Comparison of ENCODE assay signal across 8 mouse cellular contexts in the genomic region with DNA sequence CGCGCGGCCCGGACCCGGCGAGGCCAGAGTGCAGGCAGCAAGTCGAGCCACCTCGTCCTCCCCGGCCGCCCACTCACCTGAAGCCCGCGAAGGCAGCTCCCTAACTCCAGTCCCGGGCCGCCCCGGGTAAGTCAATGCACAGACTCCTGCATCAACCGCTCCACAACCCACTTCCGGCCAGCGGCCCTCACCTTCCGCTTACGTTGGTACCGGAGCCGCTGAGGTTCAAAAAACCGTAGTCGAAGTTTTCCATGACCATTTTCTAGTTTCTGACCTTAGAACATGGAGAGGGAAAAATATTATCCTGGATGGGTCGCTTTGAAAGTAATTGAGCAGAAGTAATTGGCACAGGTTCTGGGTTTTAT. TPM values are rescaled to one million over a fixed set of nuclear protein-coding genes. Genes with fewer than 3 reads are reported as not detected.
DNase-seq lines count a peak whose midpoint lies in the region; ATAC-seq and TF ChIP-seq lines count a peak whose summit lies in the region.

A gene (minus strand): TSS at position 189 of the 365 bp plus-strand sequence.
A gene (minus strand): TSS at position 200 of the 365 bp plus-strand sequence.

- DNase-seq in CH12.LX (ENCODE audit: extremely low read depth) = peak; percentile 91
- peak; percentile 87 for DNase-seq in c-Kit-positive CD71-positive TER-119-positive erythroid progenitor cells, embryonic 14.5 days (ENCODE audit: low spot score)
- peak; percentile 89 for DNase-seq in heart, postnatal 0 days (ENCODE audit: low spot score)
- peak; percentile 97 for DNase-seq in kidney, postnatal 4 days
- DNase-seq in liver, postnatal 0 days = peak; percentile 91
- DNase-seq in testis, postnatal 10 days (ENCODE audit: low spot score) = peak; percentile 95

- H3K9me3 ChIP-seq in CH12.LX (replicated peaks; ENCODE audit: low read length) = no peaks in the 10 kb centered on the region
- H3K9me3 ChIP-seq in forebrain, embryonic 12.5 days = no peaks in the 10 kb centered on the region
- no peaks in the 10 kb centered on the region for H3K9me3 ChIP-seq in heart, postnatal 0 days (replicated peaks; ENCODE audit: control insufficient read depth, low read length)
- no peaks in the 10 kb centered on the region for H3K9me3 ChIP-seq in liver, postnatal 0 days (ENCODE audit: low read length)
- H3K9me3 ChIP-seq in neural tube, embryonic 14.5 days (ENCODE audit: control insufficient read depth, low read length) = no peaks in the 10 kb centered on the region

- peak within 1 kb of the TSS; percentile 87 to 96 (median 88) for H3K4me3 ChIP-seq in CH12.LX (replicated peaks in 1 of 3; ENCODE audit: low read depth in 2 of 3, low read length in 2 of 3, poor library complexity in 1 of 3)
- H3K4me3 ChIP-seq in forebrain, embryonic 12.5 days (replicated peaks) = peak within 1 kb of the TSS; percentile 89
- peak within 1 kb of the TSS; percentile 98 for H3K4me3 ChIP-seq in heart, postnatal 0 days (ENCODE audit: low read depth, low read length)
- H3K4me3 ChIP-seq in liver, postnatal 0 days (ENCODE audit: low read depth, low read length) = peak within 1 kb of the TSS; percentile 99
- peak within 1 kb of the TSS; percentile 98 for H3K4me3 ChIP-seq in neural tube, embryonic 14.5 days (ENCODE audit: low read depth, low read length)

- TF ChIP-seq RAD21 in CH12.LX (IDR thresholded peaks at IDR 0.05; ENCODE audit: low read depth, low read length) = no peak

- ATAC-seq in forebrain, embryonic 12.5 days (ENCODE audit: low FRiP score) = peak; percentile 87
- ATAC-seq in heart, postnatal 0 days (ENCODE audit: insufficient read depth, low read depth) = peak; percentile 85
- peak; percentile 89 for ATAC-seq in liver, postnatal 0 days
- peak; percentile 89 for ATAC-seq in neural tube, embryonic 14.5 days (ENCODE audit: low read depth)

- H3K79me2 ChIP-seq in CH12.LX (replicated peaks; ENCODE audit: control insufficient read depth, extremely low read depth, insufficient read depth, poor library complexity, severe bottlenecking) = peaks cover 41% of the 10 kb centered on the region

- no peak; the same call in 1 of the 2 replicates for TF ChIP-seq EP300 in CH12.LX (IDR thresholded peaks at IDR 0.05; ENCODE audit: low read length)
- peak; percentile 48; the same call in 1 of the 2 replicates for TF ChIP-seq EP300 in heart, postnatal 0 days (IDR thresholded peaks at IDR 0.05; ENCODE audit: low read depth)
- peak; percentile 74 for TF ChIP-seq EP300 in liver, postnatal 0 days (IDR thresholded peaks at IDR 0.05; ENCODE audit: low read depth)

- dilution Hi-C loops in CH12.LX (cut with MboI; ENCODE audit: extremely low pct_ligation_motif_present, extremely low pct_unique_long_range_greater_than_20kb, low sequenced_read_pairs) = no loop called here

- in situ Hi-C loops in CH12.LX (cut with MboI; ENCODE audit: low pct_ligation_motif_present, low pct_unique_long_range_greater_than_20kb, low sequenced_read_pairs) = no loop called here

- H3K4me1 ChIP-seq in CH12.LX (ENCODE audit: control insufficient read depth in 1 of 2, insufficient read depth in 2 of 2) = peaks cover 13 to 31% of the 10 kb centered on the region in 2 experiments
- peaks cover 35% of the 10 kb centered on the region for H3K4me1 ChIP-seq in forebrain, embryonic 12.5 days
- peaks cover 11% of the 10 kb centered on the region for H3K4me1 ChIP-seq in heart, postnatal 0 days (ENCODE audit: control insufficient read depth, insufficient read depth)
- H3K4me1 ChIP-seq in liver, postnatal 0 days (ENCODE audit: insufficient read depth) = peaks cover 13% of the 10 kb centered on the region
- peaks cover 8% of the 10 kb centered on the region; the same call in 1 of the 2 replicates for H3K4me1 ChIP-seq in neural tube, embryonic 14.5 days (ENCODE audit: control insufficient read depth, insufficient read depth, low read length)

- peaks cover 15 to 40% of the 10 kb centered on the region in 2 experiments for H3K36me3 ChIP-seq in CH12.LX (replicated peaks in 1 of 2; ENCODE audit: control insufficient read depth in 1 of 2, insufficient read depth in 1 of 2, low read length in 1 of 2)
- H3K36me3 ChIP-seq in forebrain, embryonic 12.5 days (replicated peaks) = peaks cover 20% of the 10 kb centered on the region
- H3K36me3 ChIP-seq in heart, postnatal 0 days (replicated peaks; ENCODE audit: control insufficient read depth, insufficient read depth, low read length) = peaks cover 22% of the 10 kb centered on the region
- H3K36me3 ChIP-seq in liver, postnatal 0 days (replicated peaks; ENCODE audit: insufficient read depth, low read length) = peaks cover 16% of the 10 kb centered on the region
- H3K36me3 ChIP-seq in neural tube, embryonic 14.5 days (ENCODE audit: control insufficient read depth, insufficient read depth, low read length) = peaks cover 7% of the 10 kb centered on the region

- no peak within 1 kb of the TSS; the same call in 1 of the 2 replicates for H3K27ac ChIP-seq in CH12.LX (ENCODE audit: insufficient read depth, low read depth)
- peak within 1 kb of the TSS; percentile 57 for H3K27ac ChIP-seq in forebrain, embryonic 12.5 days
- H3K27ac ChIP-seq in heart, postnatal 0 days (ENCODE audit: low read depth) = peak within 1 kb of the TSS; percentile 83
- peak within 1 kb of the TSS; percentile 93 for H3K27ac ChIP-seq in liver, postnatal 0 days (ENCODE audit: low read depth)
- peak within 1 kb of the TSS; percentile 60 for H3K27ac ChIP-seq in neural tube, embryonic 14.5 days (ENCODE audit: low read depth, low read length)

- 1% methylated on average over 25 of the region's 25 CpGs for WGBS in forebrain, embryonic 12.5 days
- WGBS in heart, postnatal 0 days = under 1% methylated on average over 25 of the region's 25 CpGs
- WGBS in liver, postnatal 0 days (ENCODE audit: insufficient replicate concordance) = under 1% methylated on average over 25 of the region's 25 CpGs
- WGBS in neural tube, embryonic 14.5 days = under 1% methylated on average over 25 of the region's 25 CpGs

- no peaks in the 10 kb centered on the region for H3K27me3 ChIP-seq in CH12.LX (replicated peaks)
- peaks cover 20% of the 10 kb centered on the region for H3K27me3 ChIP-seq in forebrain, embryonic 12.5 days
- peaks cover 14% of the 10 kb centered on the region for H3K27me3 ChIP-seq in heart, postnatal 0 days (ENCODE audit: control insufficient read depth, insufficient read depth, low read length)
- peaks cover 14% of the 10 kb centered on the region for H3K27me3 ChIP-seq in liver, postnatal 0 days (ENCODE audit: insufficient read depth, low read length)
- H3K27me3 ChIP-seq in neural tube, embryonic 14.5 days (ENCODE audit: control insufficient read depth, insufficient read depth, low read length) = peaks cover 11% of the 10 kb centered on the region

- peak within 1 kb of the TSS; percentile 91 for H3K9ac ChIP-seq in CH12.LX (ENCODE audit: insufficient read depth, low read depth)
- H3K9ac ChIP-seq in forebrain, embryonic 12.5 days = peak within 1 kb of the TSS; percentile 81
- peak within 1 kb of the TSS; percentile 95 for H3K9ac ChIP-seq in heart, postnatal 0 days (replicated peaks; ENCODE audit: low read depth, low read length)
- peak within 1 kb of the TSS; percentile 96 for H3K9ac ChIP-seq in liver, postnatal 0 days (replicated peaks)
- peak within 1 kb of the TSS; percentile 90 for H3K9ac ChIP-seq in neural tube, embryonic 14.5 days (replicated peaks; ENCODE audit: low read depth, low read length)

- peak; percentile 87 for TF ChIP-seq POLR2A in CH12.LX (IDR thresholded peaks at IDR 0.05; ENCODE audit: low read depth, low read length)

- H3K4me2 ChIP-seq in CH12.LX (ENCODE audit: insufficient read depth, low read depth, poor library complexity, severe bottlenecking) = peak within 1 kb of the TSS; percentile 79
- peak within 1 kb of the TSS; percentile 75 for H3K4me2 ChIP-seq in forebrain, embryonic 12.5 days
- H3K4me2 ChIP-seq in heart, postnatal 0 days (ENCODE audit: low read depth, low read length) = peak within 1 kb of the TSS; percentile 74
- H3K4me2 ChIP-seq in liver, postnatal 0 days (ENCODE audit: low read depth, low read length) = peak within 1 kb of the TSS; percentile 97
- peak within 1 kb of the TSS; percentile 87 for H3K4me2 ChIP-seq in neural tube, embryonic 14.5 days (ENCODE audit: low read depth, low read length)

- no peak for TF ChIP-seq CTCF in CH12.LX (conservative IDR thresholded peaks at IDR 0.05 in 1 of 2, IDR thresholded peaks at IDR 0.05 in 1 of 2; ENCODE audit: low read depth in 2 of 2, low read length in 2 of 2)
- TF ChIP-seq CTCF in heart, postnatal 0 days (IDR thresholded peaks at IDR 0.05; ENCODE audit: low read depth) = no peak
- TF ChIP-seq CTCF in liver, postnatal 0 days (IDR thresholded peaks at IDR 0.05; ENCODE audit: low read depth) = no peak

TF ChIP-seq in CH12.LX, 34 proteins besides CTCF, POLR2A, EP300 and RAD21 (continues in another document):
- TF ChIP-seq USF1 (IDR thresholded peaks at IDR 0.05; ENCODE audit: low read depth, low read length) (no peak), MEF2A (IDR thresholded peaks at IDR 0.05; ENCODE audit: borderline replicate concordance, low read depth, low read length) (0 out of 2 replicates have a peak, but pooled peaks have one; percentile 65), CHD1 (IDR thresholded peaks at IDR 0.05; ENCODE audit: low read depth, low read length) (no peak), NELFE (IDR thresholded peaks at IDR 0.05; ENCODE audit: low read depth, low read length) (peak; percentile 81), JUN (IDR thresholded peaks at IDR 0.05; ENCODE audit: insufficient read depth, low read depth, low read length) (0 out of 2 replicates have a peak, but pooled peaks have one; percentile 9)

RNA-seq across cellular contexts. Expression of the first gene that starts in this region (rescaled TPM):
- 6.0 and 9.7 TPM in 2 replicates for total RNA-seq in CH12.LX (2012; rRNA removed)
- total RNA-seq in CH12.LX (2014; rRNA removed) = 13.4 and 14.8 TPM in 2 replicates
- polyA plus RNA-seq in CH12.LX (2012; ENCODE audit: insufficient read length, low read depth) = 7.3 and 9.1 TPM in 2 replicates
- polyA plus RNA-seq in forebrain, embryonic 12.5 days (2016; fragmentation: Nextera tagmentation; extraction: Ambion mirVana) = 16.8 and 19.3 TPM in 2 replicates
- 8.2 and 9.8 TPM in 2 replicates for total RNA-seq in heart, postnatal 0 days (2014; rRNA removed; ENCODE audit: low replicate concordance)
- polyA plus RNA-seq in heart, postnatal 0 days (2015; fragmentation: Nextera tagmentation; extraction: Ambion mirVana) = 9.8 TPM in 2 replicates
- polyA plus RNA-seq in liver, postnatal 0 days (2015; fragmentation: Nextera tagmentation; extraction: Ambion mirVana) = 5.9 and 7.2 TPM in 2 replicates
- polyA plus RNA-seq in neural tube, embryonic 14.5 days (2014; fragmentation: Nextera tagmentation; extraction: Ambion mirVana) = 12.4 and 14.6 TPM in 2 replicates

RNA-seq across cellular contexts. Expression of the second gene that starts in this region (rescaled TPM):
- 6.0 and 7.0 TPM in 2 replicates for total RNA-seq in CH12.LX (2012; rRNA removed)
- total RNA-seq in CH12.LX (2014; rRNA removed) = 4.6 and 5.5 TPM in 2 replicates
- 10.2 and 10.6 TPM in 2 replicates for polyA plus RNA-seq in CH12.LX (2012; ENCODE audit: insufficient read length, low read depth)
- 13.1 and 16.9 TPM in 2 replicates for polyA plus RNA-seq in forebrain, embryonic 12.5 days (2016; fragmentation: Nextera tagmentation; extraction: Ambion mirVana)
- 1.0 and 2.1 TPM in 2 replicates for total RNA-seq in heart, postnatal 0 days (2014; rRNA removed; ENCODE audit: low replicate concordance)
- polyA plus RNA-seq in heart, postnatal 0 days (2015; fragmentation: Nextera tagmentation; extraction: Ambion mirVana) = 4.4 and 4.5 TPM in 2 replicates
- polyA plus RNA-seq in liver, postnatal 0 days (2015; fragmentation: Nextera tagmentation; extraction: Ambion mirVana) = 2.6 TPM in 2 replicates
- 11.3 and 12.5 TPM in 2 replicates for polyA plus RNA-seq in neural tube, embryonic 14.5 days (2014; fragmentation: Nextera tagmentation; extraction: Ambion mirVana)
